Mouse (Mus musculus) adrenal gland, adult 18-20 months (tissue): ENCODE measurements around the gene Gm11096. TPM values are rescaled to one million over a fixed set of nuclear protein-coding genes. Genes with fewer than 3 reads are reported as not detected.

Experiments used
- DNase-seq, 2 experiments: peaks; one replicate each; pipeline ENCODE4 v3.0.0; 2021 to 2022; ENCODE audit warnings: low spot score in 2 of 2
- long read RNA-seq, 2 experiments: library from polyadenylated mRNA; stranded (forward); transcript quantifications; one replicate each; pipeline ENCODE4 v2.0.0; 2021
- total RNA-seq, 2 experiments: library from RNA; stranded (reverse); gene quantifications; 1 replicate in 1 of 2; 2 replicates in 1 of 2; pipeline ENCODE4 v1.2.3; 2021

Gene Gm11096
- not detected for total RNA-seq
- long read RNA-seq, experiment 1: 0 reads
- long read RNA-seq, experiment 2: 0 reads

- no peak for DNase-seq
Observed at GRCm38 (mm10) chr17:81441463-81441862, at the start of gene Gm11096. Gene Gm11096, plus strand, starts transcription at chr17:81441763.

- DNase-seq: no peak
Observed at GRCm38 (mm10) chr17:81393040-81393439, 48.5 kb upstream of the Gm11096 start.

- DNase-seq: no peak
Observed at GRCm38 (mm10) chr17:81394124-81394523, 47.4 kb upstream of the Gm11096 start.

- no peak for DNase-seq
Observed at GRCm38 (mm10) chr17:81397434-81397833, 44.1 kb upstream of the Gm11096 start.

GRCm38 (mm10) chr17:81400377-81400776 lies 41.2 kb upstream of the Gm11096 start:
- DNase-seq: no peak

- peak; percentile 34 to 50 for DNase-seq
Observed at GRCm38 (mm10) chr17:81402636-81403035, 38.9 kb upstream of the Gm11096 start.

GRCm38 (mm10) chr17:81403121-81403520 lies 38.4 kb upstream of the Gm11096 start:
- peak; percentile 30 to 39 for DNase-seq

GRCm38 (mm10) chr17:81404225-81404624 lies 37.3 kb upstream of the Gm11096 start:
- DNase-seq: no peak

GRCm38 (mm10) chr17:81412736-81413135 lies 28.8 kb upstream of the Gm11096 start:
- DNase-seq: no peak

- no peak for DNase-seq
Observed at GRCm38 (mm10) chr17:81416361-81417114, 25.0 kb upstream of the Gm11096 start.

- DNase-seq: no peak
Observed at GRCm38 (mm10) chr17:81419802-81420459, 21.6 kb upstream of the Gm11096 start.

- DNase-seq: no peak
Observed at GRCm38 (mm10) chr17:81424256-81424912, 17.2 kb upstream of the Gm11096 start.

- DNase-seq: no peak
Observed at GRCm38 (mm10) chr17:81427245-81427644, 14.3 kb upstream of the Gm11096 start.

GRCm38 (mm10) chr17:81432733-81433132 lies 8.8 kb upstream of the Gm11096 start:
- no peak for DNase-seq

GRCm38 (mm10) chr17:81433148-81433547 lies 8.4 kb upstream of the Gm11096 start:
- DNase-seq: no peak

GRCm38 (mm10) chr17:81455269-81455668 lies 13.7 kb downstream of the Gm11096 start:
- no peak for DNase-seq

GRCm38 (mm10) chr17:81455977-81456376 lies 14.4 kb downstream of the Gm11096 start:
- DNase-seq: no peak

- no peak for DNase-seq
Observed at GRCm38 (mm10) chr17:81459379-81459778, 17.8 kb downstream of the Gm11096 start.

- DNase-seq: no peak
Observed at GRCm38 (mm10) chr17:81468941-81469340, 27.4 kb downstream of the Gm11096 start.

GRCm38 (mm10) chr17:81473363-81473762 lies 31.8 kb downstream of the Gm11096 start:
- no peak for DNase-seq

GRCm38 (mm10) chr17:81477420-81477819 lies 35.9 kb downstream of the Gm11096 start:
- no peak for DNase-seq

GRCm38 (mm10) chr17:81479807-81480206 lies 38.2 kb downstream of the Gm11096 start:
- DNase-seq: no peak
